Mouse (Mus musculus): ENCODE data around the gene Depdc7.

DNA sequence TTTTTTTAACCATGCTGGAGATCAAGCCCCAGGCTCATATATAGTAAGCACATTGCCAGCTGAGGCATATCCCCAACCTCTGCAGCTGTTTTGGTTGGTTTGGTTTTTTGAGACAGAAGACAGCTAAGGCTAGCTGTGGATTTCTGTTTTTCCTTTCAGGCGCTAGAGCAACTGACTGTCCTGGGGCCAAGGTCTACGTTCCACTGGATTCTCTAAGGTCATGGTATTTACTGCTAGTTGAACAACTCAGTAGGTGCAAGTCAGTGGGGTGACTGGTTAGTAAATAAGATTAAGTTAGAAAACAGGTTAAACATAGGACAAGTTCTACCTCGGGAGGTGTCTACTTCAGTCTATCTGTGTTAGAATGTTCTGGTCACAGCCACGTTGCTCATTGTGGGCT lies 57.9 kb downstream of the Depdc7 start:
- TF ChIP-seq CTCF (IDR thresholded peaks at IDR 0.05; ENCODE audit: low read depth) (no peak), EP300 (IDR thresholded peaks at IDR 0.05; ENCODE audit: low read depth) (no peak)
